Mouse (Mus musculus) v-Abl transformed pro-B cells (cell line): ENCODE data around the gene Wipf1.

Experiments used
- in situ Hi-C, 2 experiments: fragments of 400-800 bp; cut with MboI; formaldehyde crosslinking; loops; one replicate each; pipeline ENCODE4 v1.15.1; 2025; ENCODE audit not compliant: unreplicated experiment in 2 of 2

Gene Wipf1

GRCm38 (mm10) chr2:73550725-73551124 is 21.2 kb upstream of the Wipf1 start:
- in situ Hi-C loops, result loop anchor here in 1 of 2 experiments (25.0 kb wide), 2 partner anchors 337 to 987 kb away; partner anchors contain the start of gene Atf2

- in situ Hi-C loops, result loop anchor here in 1 of 2 experiments (10.0 to 25.0 kb wide), 2 partner anchors 234 to 386 kb away; partner anchors contain the start of genes Cir1 and Scrn3
Measured at GRCm38 (mm10) chr2:73548542-73548941, 19.0 kb upstream of the Wipf1 start.

GRCm38 (mm10) chr2:73547256-73547655 is 17.7 kb upstream of the Wipf1 start:
- in situ Hi-C loops, result loop anchor here in 1 of 2 experiments (10.0 to 25.0 kb wide), 2 partner anchors 232 to 385 kb away; partner anchors contain the start of genes Cir1 and Scrn3

- in situ Hi-C loops, result loop anchor here in 1 of 2 experiments (10.0 to 25.0 kb wide), 2 partner anchors 231 to 383 kb away; partner anchors contain the start of genes Cir1 and Scrn3
Measured at GRCm38 (mm10) chr2:73545556-73545955, 16.0 kb upstream of the Wipf1 start.

- in situ Hi-C loops, result loop anchor here in 1 of 2 experiments (10.0 to 25.0 kb wide), 2 partner anchors 226 to 378 kb away; partner anchors contain the start of genes Cir1 and Scrn3
Measured at GRCm38 (mm10) chr2:73540450-73541162, 11.1 kb upstream of the Wipf1 start.

- in situ Hi-C loops, result loop anchor here (5.0 to 25.0 kb wide), 3 partner anchors 52 to 377 kb away; partner anchors contain the start of genes Cir1 (in 1 of the 2) and Scrn3 (in 1 of the 2)
Measured at GRCm38 (mm10) chr2:73539697-73540096, 10.2 kb upstream of the Wipf1 start.

DNA sequence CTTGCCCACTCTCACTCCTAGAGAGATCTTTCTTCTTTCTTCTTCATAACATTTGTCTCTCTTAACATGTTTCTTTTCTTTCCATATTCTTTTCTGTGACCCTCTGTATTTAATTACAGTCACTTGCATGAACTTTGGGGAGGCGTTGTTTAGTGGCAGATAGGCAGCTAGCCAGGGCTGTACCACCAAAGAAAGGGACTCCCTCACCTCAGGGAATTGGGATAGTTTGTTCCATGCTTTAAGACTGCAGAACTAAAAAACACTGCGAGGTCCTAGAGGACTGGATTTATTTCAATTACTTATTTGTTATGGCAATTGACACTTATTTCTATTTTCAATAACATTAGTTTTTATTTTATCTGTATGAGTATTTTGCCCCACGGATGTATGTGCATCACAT is 9.6 kb upstream of the Wipf1 start:
- in situ Hi-C loops, result loop anchor here (5.0 to 25.0 kb wide), 2 partner anchors 52 to 377 kb away; no protein-coding TSS in a partner anchor

DNA sequence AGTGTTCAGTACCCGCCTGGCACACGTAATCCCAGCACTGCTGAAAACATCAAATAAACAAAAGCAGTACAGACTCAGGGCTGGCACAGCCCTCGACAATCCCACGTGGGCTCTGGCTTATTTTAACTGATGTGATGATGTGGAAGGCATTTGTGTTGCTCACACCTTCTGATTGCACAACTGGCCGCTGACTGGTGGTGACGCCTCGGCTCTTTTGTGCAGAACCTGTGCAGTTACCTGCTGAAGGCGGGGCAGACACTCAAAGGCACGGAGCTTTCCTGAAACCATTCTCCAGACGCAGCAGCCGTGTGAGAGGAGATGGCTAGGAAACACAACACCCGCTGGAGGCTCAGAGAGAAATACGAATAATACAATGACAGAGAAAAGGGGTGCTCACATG is 9.1 kb upstream of the Wipf1 start:
- in situ Hi-C loops, result loop anchor here (5.0 to 25.0 kb wide), 2 partner anchors 51 to 376 kb away; no protein-coding TSS in a partner anchor

- in situ Hi-C loops, result loop anchor here (5.0 to 25.0 kb wide), 2 partner anchors 49 to 374 kb away; no protein-coding TSS in a partner anchor
Measured at GRCm38 (mm10) chr2:73536091-73536783, 6.7 kb upstream of the Wipf1 start.

DNA sequence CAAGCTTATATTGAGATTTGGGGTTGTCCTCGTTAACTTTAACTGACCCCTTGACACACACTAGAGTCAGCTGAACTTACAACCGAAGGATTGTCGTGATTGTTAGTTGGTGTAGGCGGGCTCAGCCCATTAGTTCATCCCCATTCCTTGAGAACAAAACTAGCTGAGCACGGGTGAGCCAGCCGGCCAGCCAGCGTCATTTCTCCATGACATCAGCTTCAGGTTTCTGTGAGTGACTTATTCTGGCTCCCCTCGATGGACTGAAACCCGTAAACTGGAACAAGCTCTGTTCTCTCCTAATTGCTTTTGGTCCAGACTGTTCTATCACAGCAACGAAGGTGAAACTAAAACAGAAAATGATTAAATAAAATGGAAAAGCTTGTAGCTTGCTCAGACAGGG is 5.2 kb upstream of the Wipf1 start:
- in situ Hi-C loops, result loop anchor here (5.0 to 25.0 kb wide), 2 partner anchors 47 to 372 kb away; no protein-coding TSS in a partner anchor

GRCm38 (mm10) chr2:73530487-73530886 is 953 bp upstream of the Wipf1 start:
- in situ Hi-C loops, result loop anchor here in 1 of 2 experiments (25.0 kb wide), 1 partner anchor 368 kb away; no protein-coding TSS in a partner anchor

GRCm38 (mm10) chr2:73528516-73529355 is 798 bp downstream of the Wipf1 start:
- in situ Hi-C loops, result loop anchor here in 1 of 2 experiments (5.0 to 25.0 kb wide), 3 partner anchors 36 to 366 kb away; no protein-coding TSS in a partner anchor

DNA sequence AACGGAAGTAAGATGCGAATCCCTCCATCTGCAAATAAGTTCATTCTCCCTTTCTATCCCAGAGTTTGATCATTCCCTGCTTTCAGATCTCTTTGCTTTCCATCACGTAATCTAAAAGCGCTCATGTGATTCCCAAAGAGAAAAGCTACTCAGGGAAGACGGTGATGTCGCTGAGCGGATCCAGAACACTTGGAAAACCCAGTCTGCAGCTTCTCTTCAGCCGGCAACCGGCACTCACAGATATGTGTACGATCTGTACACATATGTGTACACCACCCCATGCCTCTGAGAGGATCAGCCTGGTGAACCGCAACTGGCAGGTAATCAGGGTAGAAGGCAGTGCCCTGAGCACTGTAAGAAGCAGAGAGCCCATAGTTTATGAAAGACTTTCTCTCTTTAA is 1.6 kb downstream of the Wipf1 start:
- in situ Hi-C loops, result loop anchor here in 1 of 2 experiments (5.0 to 25.0 kb wide), 3 partner anchors 36 to 366 kb away; no protein-coding TSS in a partner anchor

GRCm38 (mm10) chr2:73526691-73527090 is 2.8 kb downstream of the Wipf1 start:
- in situ Hi-C loops, result loop anchor here in 1 of 2 experiments (5.0 to 25.0 kb wide), 3 partner anchors 34 to 364 kb away; no protein-coding TSS in a partner anchor

DNA sequence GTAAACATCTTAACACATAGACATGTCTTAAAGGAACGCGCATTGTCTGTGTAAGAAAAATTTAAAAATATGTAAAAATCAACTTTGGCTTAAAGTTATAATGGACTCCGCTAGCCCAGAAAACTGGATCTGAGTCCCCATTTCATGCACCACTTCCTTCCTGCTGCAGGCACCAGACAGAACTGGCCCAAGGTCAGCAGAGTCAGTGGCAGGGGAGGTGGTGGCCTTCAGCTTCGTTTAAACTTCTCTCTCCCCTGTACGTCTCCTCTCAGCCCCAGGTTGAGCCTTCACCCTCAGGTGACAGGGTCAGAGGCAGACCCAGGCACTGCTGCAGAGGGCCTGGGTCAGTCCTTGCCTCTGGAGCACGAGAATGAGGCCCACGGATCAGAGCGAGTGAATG is 6.6 kb downstream of the Wipf1 start:
- in situ Hi-C loops, result no loop called here

DNA sequence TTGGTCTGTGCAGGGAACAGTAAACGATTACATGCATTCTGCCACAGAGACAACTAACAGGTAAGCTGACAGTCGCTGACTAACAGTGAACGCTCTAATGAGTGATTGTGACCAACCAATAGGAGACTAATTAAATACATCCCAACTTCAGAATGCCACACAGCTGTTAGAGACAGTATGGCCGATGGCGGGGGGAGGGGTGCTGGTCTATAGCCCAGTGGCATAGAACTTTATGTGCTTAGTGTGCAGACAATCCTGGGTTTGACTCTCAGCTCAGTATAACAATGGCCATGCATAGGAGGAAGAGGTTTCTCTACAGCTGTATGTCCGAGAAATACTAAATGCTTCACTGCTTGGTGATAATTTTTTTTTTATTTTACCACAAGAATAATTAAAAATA is 7.2 kb downstream of the Wipf1 start:
- in situ Hi-C loops, result no loop called here

GRCm38 (mm10) chr2:73521737-73522136 is 7.8 kb downstream of the Wipf1 start:
- in situ Hi-C loops, result no loop called here

DNA sequence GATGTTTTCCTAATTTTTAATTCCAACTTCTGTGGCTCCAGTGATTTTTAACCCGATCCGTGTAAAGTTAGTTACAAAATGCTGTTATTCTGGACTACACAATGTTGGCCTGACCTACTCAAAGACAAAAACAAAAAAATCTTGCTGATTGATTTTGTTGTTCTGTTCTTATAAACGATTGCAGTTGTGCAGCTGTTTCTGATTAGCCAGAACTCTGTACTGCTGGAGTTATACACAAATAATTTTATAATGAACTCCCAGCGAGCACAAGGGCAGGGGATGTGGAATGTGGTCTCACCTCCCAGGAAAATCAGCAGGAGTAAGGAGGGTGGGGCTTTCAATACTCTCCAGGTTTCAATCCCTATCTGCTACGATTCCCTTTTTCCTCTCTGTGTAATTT is 10.6 kb downstream of the Wipf1 start:
- in situ Hi-C loops, result no loop called here

- in situ Hi-C loops, result no loop called here
Measured at GRCm38 (mm10) chr2:73518311-73518710, 11.2 kb downstream of the Wipf1 start.

GRCm38 (mm10) chr2:73514178-73514577 is 15.4 kb downstream of the Wipf1 start:
- in situ Hi-C loops, result no loop called here
